Mouse (Mus musculus): ENCODE data around the gene Phlpp1. TPM values are rescaled to one million over a fixed set of nuclear protein-coding genes. Genes with fewer than 3 reads are reported as not detected.

The Phlpp1 gene
- polyA plus RNA-seq, 1 experiment = 49.8 TPM

- H3K4me3 ChIP-seq (ENCODE audit: insufficient read depth, low read length) = no peak overlapping the region
- H3K27ac ChIP-seq (ENCODE audit: insufficient read depth, low read length) = no peak overlapping the region
- peaks cover 9% of the 10 kb centered on the region; the same call in 1 of the 2 replicates for H3K4me1 ChIP-seq (ENCODE audit: control insufficient read depth, insufficient read depth, low read length)
- TF ChIP-seq CTCF (IDR thresholded peaks at IDR 0.05; ENCODE audit: extremely low read depth, insufficient read depth, low read length) (no peak), POLR2A (IDR thresholded peaks at IDR 0.05; ENCODE audit: extremely low read depth, insufficient read depth, low read length) (no peak)
Observed at GRCm38 (mm10) chr1:106351512-106351911, 180.0 kb downstream of the Phlpp1 start.

GRCm38 (mm10) chr1:106352801-106353511 lies 181.4 kb downstream of the Phlpp1 start:
- TF ChIP-seq POLR2A (IDR thresholded peaks at IDR 0.05; ENCODE audit: extremely low read depth, insufficient read depth, low read length) = no peak
- TF ChIP-seq CTCF (IDR thresholded peaks at IDR 0.05; ENCODE audit: extremely low read depth, insufficient read depth, low read length) = no peak
- H3K4me3 ChIP-seq (ENCODE audit: insufficient read depth, low read length) = no peak overlapping the region
- H3K27ac ChIP-seq (ENCODE audit: insufficient read depth, low read length) = no peak overlapping the region

GRCm38 (mm10) chr1:106353993-106354392 lies 182.4 kb downstream of the Phlpp1 start:
- H3K27ac ChIP-seq (ENCODE audit: insufficient read depth, low read length) = no peak overlapping the region
- peaks cover 9% of the 10 kb centered on the region; the same call in 1 of the 2 replicates for H3K4me1 ChIP-seq (ENCODE audit: control insufficient read depth, insufficient read depth, low read length)
- no peak overlapping the region for H3K4me3 ChIP-seq (ENCODE audit: insufficient read depth, low read length)
- no peak for TF ChIP-seq CTCF (IDR thresholded peaks at IDR 0.05; ENCODE audit: extremely low read depth, insufficient read depth, low read length)
- no peak for TF ChIP-seq POLR2A (IDR thresholded peaks at IDR 0.05; ENCODE audit: extremely low read depth, insufficient read depth, low read length)

More at GRCm38 (mm10) chr1:106352801-106353511, 181.4 kb downstream of the Phlpp1 start:
- H3K4me1 ChIP-seq (ENCODE audit: control insufficient read depth, insufficient read depth, low read length) = peaks cover 9% of the 10 kb centered on the region; the same call in 1 of the 2 replicates

GRCm38 (mm10) chr1:106359474-106359873 lies 187.9 kb downstream of the Phlpp1 start:
- Histone ChIP-seq H3K27ac (ENCODE audit: insufficient read depth, low read length) (no peak overlapping the region), H3K4me3 (ENCODE audit: insufficient read depth, low read length) (no peak overlapping the region), H3K4me1 (ENCODE audit: control insufficient read depth, insufficient read depth, low read length) (peaks cover 2% of the 10 kb centered on the region; the same call in 1 of the 2 replicates)
- no peak for TF ChIP-seq CTCF (IDR thresholded peaks at IDR 0.05; ENCODE audit: extremely low read depth, insufficient read depth, low read length)
- no peak for TF ChIP-seq POLR2A (IDR thresholded peaks at IDR 0.05; ENCODE audit: extremely low read depth, insufficient read depth, low read length)

DNA sequence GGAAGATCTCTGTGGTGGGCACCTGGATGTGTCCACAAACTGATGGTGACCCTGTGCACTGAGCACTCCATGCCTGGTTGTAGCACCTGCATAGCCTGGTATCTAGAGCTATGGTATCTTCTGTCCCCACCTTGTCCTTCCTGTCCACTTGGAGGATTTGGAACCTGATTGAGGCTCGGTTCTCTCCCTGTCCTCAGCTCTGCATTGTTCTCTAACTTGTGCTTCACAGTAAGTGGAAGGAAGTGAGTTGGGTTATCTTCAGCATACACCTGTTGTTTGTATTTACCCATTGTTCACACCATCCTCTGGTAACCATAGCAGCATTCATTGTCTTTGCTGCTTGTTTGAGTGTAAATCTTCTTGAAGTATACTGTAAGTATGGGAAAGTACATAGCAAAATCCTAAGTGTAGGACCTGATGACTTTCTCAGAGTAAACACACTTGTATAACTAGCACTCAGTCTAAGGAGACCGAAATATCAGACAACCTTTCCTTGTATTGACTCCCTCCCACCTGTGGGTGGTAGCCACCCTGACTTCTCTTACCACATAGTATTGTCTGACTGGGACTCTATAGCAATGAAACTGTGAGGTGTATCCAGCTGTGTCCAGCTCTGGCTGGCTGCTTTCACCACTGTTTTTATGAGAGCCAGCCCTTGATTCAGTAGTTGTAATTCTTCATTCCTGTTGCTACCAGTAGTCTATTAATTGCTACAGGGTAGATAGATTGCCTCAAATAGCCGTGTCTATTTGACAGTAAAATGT lies 191.5 kb downstream of the Phlpp1 start:
- no peaks in the 10 kb centered on the region for H3K4me1 ChIP-seq (ENCODE audit: control insufficient read depth, insufficient read depth, low read length)
- H3K4me3 ChIP-seq (ENCODE audit: insufficient read depth, low read length) = no peak overlapping the region
- H3K27ac ChIP-seq (ENCODE audit: insufficient read depth, low read length) = no peak overlapping the region
- TF ChIP-seq CTCF (IDR thresholded peaks at IDR 0.05; ENCODE audit: extremely low read depth, insufficient read depth, low read length) (no peak), POLR2A (IDR thresholded peaks at IDR 0.05; ENCODE audit: extremely low read depth, insufficient read depth, low read length) (no peak)

GRCm38 (mm10) chr1:106369330-106369729 lies 197.8 kb downstream of the Phlpp1 start:
- no peak overlapping the region for H3K4me3 ChIP-seq (ENCODE audit: insufficient read depth, low read length)
- no peak for TF ChIP-seq CTCF (IDR thresholded peaks at IDR 0.05; ENCODE audit: extremely low read depth, insufficient read depth, low read length)
- TF ChIP-seq POLR2A (IDR thresholded peaks at IDR 0.05; ENCODE audit: extremely low read depth, insufficient read depth, low read length) = no peak
- H3K4me1 ChIP-seq (ENCODE audit: control insufficient read depth, insufficient read depth, low read length) = no peaks in the 10 kb centered on the region
- H3K27ac ChIP-seq (ENCODE audit: insufficient read depth, low read length) = no peak overlapping the region

DNA sequence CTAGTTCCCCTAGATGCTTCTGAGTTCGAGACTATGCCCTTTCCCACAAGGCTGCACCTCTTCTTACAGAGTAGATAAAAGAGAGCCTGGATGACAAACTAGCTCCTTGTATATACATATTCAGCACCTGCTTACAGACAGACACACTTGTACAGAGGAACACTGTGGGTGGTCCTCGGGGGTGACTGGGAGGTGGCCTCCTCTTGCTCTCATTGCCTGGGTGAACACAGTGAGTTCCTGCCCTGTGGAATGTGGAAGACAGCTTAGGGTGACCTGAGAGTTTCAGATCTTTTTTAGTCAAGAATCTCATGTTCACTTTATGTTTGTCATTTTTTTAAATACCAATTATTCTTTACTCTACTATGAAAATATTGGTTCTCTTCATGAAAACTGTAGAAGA lies 200.9 kb downstream of the Phlpp1 start:
- no peaks in the 10 kb centered on the region for H3K4me1 ChIP-seq (ENCODE audit: control insufficient read depth, insufficient read depth, low read length)
- H3K27ac ChIP-seq (ENCODE audit: insufficient read depth, low read length) = no peak overlapping the region
- TF ChIP-seq POLR2A (IDR thresholded peaks at IDR 0.05; ENCODE audit: extremely low read depth, insufficient read depth, low read length) (no peak), CTCF (IDR thresholded peaks at IDR 0.05; ENCODE audit: extremely low read depth, insufficient read depth, low read length) (no peak)
- H3K4me3 ChIP-seq (ENCODE audit: insufficient read depth, low read length) = no peak overlapping the region

DNA sequence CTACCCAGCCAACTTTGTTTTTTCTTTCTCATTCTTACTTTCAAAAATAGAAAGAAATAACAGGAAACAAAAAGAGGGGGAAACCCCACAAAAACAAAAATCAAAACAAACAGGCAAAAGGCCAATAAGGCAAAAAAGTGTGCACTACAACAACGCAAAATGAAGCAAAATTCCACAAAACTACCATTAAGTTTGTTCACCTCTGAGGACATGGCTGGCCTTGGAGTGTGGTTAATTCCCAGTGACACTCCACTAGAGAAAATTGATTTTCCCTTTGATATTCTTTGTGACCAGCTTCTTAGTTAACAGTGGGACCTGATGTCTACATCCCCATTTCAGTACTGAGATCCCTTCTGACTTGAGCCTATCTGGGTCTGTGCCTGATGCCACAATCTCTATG lies 202.1 kb downstream of the Phlpp1 start:
- Histone ChIP-seq H3K4me1 (ENCODE audit: control insufficient read depth, insufficient read depth, low read length) (no peaks in the 10 kb centered on the region), H3K27ac (ENCODE audit: insufficient read depth, low read length) (no peak overlapping the region), H3K4me3 (ENCODE audit: insufficient read depth, low read length) (no peak overlapping the region)
- TF ChIP-seq POLR2A (IDR thresholded peaks at IDR 0.05; ENCODE audit: extremely low read depth, insufficient read depth, low read length) (no peak), CTCF (IDR thresholded peaks at IDR 0.05; ENCODE audit: extremely low read depth, insufficient read depth, low read length) (no peak)

DNA sequence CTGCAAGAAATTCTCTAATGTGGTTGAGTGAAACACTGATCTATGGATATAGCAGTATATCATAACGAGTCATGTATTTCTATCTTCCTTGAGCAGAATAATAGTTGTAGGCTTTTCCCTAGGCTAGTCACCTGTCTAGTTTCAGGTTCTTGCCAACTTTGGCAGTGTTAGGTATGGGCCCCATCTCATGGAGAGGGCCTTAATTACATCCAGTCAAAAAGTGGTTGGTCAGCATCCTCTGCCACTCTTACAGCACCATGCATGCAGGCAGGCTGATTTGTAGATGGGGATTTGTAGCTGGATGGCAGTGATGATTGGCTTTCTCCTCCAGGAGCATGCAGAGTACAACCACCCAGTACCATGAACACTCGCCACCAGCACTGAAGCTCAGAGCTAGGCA lies 202.7 kb downstream of the Phlpp1 start:
- Histone ChIP-seq H3K4me3 (ENCODE audit: insufficient read depth, low read length) (no peak overlapping the region), H3K27ac (ENCODE audit: insufficient read depth, low read length) (no peak overlapping the region), H3K4me1 (ENCODE audit: control insufficient read depth, insufficient read depth, low read length) (no peaks in the 10 kb centered on the region)
- TF ChIP-seq POLR2A (IDR thresholded peaks at IDR 0.05; ENCODE audit: extremely low read depth, insufficient read depth, low read length) = no peak
- TF ChIP-seq CTCF (IDR thresholded peaks at IDR 0.05; ENCODE audit: extremely low read depth, insufficient read depth, low read length) = no peak

All from cortical plate, adult 2 months (tissue).